ENCODE assay signal across 10 mouse cellular contexts in the genomic region with DNA sequence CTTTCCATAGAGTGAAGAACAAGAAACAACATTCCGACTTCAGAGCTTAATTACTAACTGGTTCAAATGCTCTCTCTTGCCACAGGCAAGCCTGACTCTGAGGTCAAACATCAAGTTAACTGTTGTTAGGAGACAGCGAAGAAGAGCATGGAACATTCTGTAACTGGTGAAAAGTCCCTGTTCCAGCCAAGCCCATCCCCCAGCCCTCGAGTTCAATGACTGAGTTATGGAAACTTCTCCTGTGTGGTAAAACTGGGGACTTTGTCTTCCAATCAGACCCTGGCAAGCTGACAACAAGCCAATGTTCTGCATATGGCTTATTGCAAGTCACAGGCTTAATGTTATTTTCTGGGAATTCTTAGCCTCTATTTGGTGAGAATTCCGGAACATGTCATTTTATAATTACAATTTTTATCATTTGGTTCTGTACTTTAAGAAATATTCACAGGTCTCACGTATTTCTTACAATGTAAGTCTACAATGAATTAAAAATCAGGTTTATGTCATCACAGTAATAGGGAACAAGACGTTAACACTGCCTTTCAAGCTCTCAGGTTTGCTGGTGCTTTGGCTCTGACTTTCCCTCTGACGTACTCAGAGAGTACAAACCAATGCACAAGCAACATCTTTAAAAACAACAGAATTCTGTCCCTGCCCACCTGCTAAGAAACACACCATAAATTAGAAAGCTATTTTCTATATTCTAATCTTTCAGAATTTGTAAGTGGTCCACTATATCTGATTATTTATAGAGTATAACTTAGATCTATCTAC. TPM values are rescaled to one million over a fixed set of nuclear protein-coding genes. Genes with fewer than 3 reads are reported as not detected.
DNase-seq lines count a peak whose midpoint lies in the region; ATAC-seq and TF ChIP-seq lines count a peak whose summit lies in the region.
"Had no signal": no experiment of that assay in that cellular context is flagged by ENCODE, and none has a peak within 500 bp of the region (broad histone marks: within the 10 kb centered on the region; RNA-seq: fewer than 3 reads in every experiment).

No protein-coding gene starts in this region.

- TF ChIP-seq CTCF in hindbrain, postnatal 0 days (IDR thresholded peaks at IDR 0.05; ENCODE audit: low read depth) = no peak
- no peak for TF ChIP-seq CTCF in thymus, adult 2 months (IDR thresholded peaks at IDR 0.05; ENCODE audit: borderline replicate concordance, control insufficient read depth, extremely low read depth, insufficient read depth, low read length, poor library complexity)

- H3K36me3 ChIP-seq in hindbrain, postnatal 0 days (ENCODE audit: insufficient read depth, low read length) = no peaks in the 10 kb centered on the region
- no peaks in the 10 kb centered on the region for H3K36me3 ChIP-seq in hindbrain, embryonic 11.5 days (ENCODE audit: control insufficient read depth, insufficient read depth, low read length)
- H3K36me3 ChIP-seq in thymus, adult 2 months (ENCODE audit: control insufficient read depth, insufficient read depth, low read length) = no peaks in the 10 kb centered on the region
- no peaks in the 10 kb centered on the region for H3K36me3 ChIP-seq in forebrain, embryonic 11.5 days (ENCODE audit: control insufficient read depth, insufficient read depth, low read length)

- no peak overlapping the region for H3K4me2 ChIP-seq in hindbrain, postnatal 0 days (ENCODE audit: low read depth, low read length)
- H3K4me2 ChIP-seq in hindbrain, embryonic 11.5 days (replicated peaks; ENCODE audit: low read depth, low read length) = no peak overlapping the region
- no peak overlapping the region for H3K4me2 ChIP-seq in forebrain, embryonic 11.5 days (ENCODE audit: low read depth, low read length, severe bottlenecking)

- H3K4me1 ChIP-seq in hindbrain, postnatal 0 days (ENCODE audit: insufficient read depth, low read length) = no peaks in the 10 kb centered on the region
- no peaks in the 10 kb centered on the region for H3K4me1 ChIP-seq in hindbrain, embryonic 11.5 days (replicated peaks; ENCODE audit: control insufficient read depth, insufficient read depth, low read length)
- H3K4me1 ChIP-seq in thymus, adult 2 months (replicated peaks; ENCODE audit: control insufficient read depth, insufficient read depth, low read length) = peaks cover 6% of the 10 kb centered on the region
- H3K4me1 ChIP-seq in forebrain, embryonic 11.5 days (replicated peaks; ENCODE audit: control insufficient read depth, insufficient read depth, low read length) = no peaks in the 10 kb centered on the region

- no peaks in the 10 kb centered on the region for H3K9me3 ChIP-seq in hindbrain, postnatal 0 days (ENCODE audit: low read length)
- H3K9me3 ChIP-seq in hindbrain, embryonic 11.5 days (ENCODE audit: control insufficient read depth, low read length) = no peaks in the 10 kb centered on the region
- no peaks in the 10 kb centered on the region for H3K9me3 ChIP-seq in forebrain, embryonic 11.5 days (ENCODE audit: control insufficient read depth, low read length)
- H3K9me3 ChIP-seq: G1E had no signal

- no peak overlapping the region for H3K4me3 ChIP-seq in hindbrain, postnatal 0 days (ENCODE audit: low read length)
- H3K4me3 ChIP-seq in hindbrain, embryonic 11.5 days (ENCODE audit: low read depth, low read length) = no peak overlapping the region
- H3K4me3 ChIP-seq in thymus, adult 2 months (ENCODE audit: control insufficient read depth, insufficient read depth, low read length) = no peak overlapping the region
- H3K4me3 ChIP-seq in forebrain, embryonic 11.5 days (ENCODE audit: low read depth, low read length) = no peak overlapping the region

- no peak overlapping the region for H3K27ac ChIP-seq in hindbrain, postnatal 0 days
- H3K27ac ChIP-seq in hindbrain, embryonic 11.5 days (ENCODE audit: low read depth, low read length) = no peak overlapping the region
- no peak overlapping the region for H3K27ac ChIP-seq in thymus, adult 2 months (ENCODE audit: control insufficient read depth, insufficient read depth, low read length)
- H3K27ac ChIP-seq in forebrain, embryonic 11.5 days (ENCODE audit: low read depth, low read length) = no peak overlapping the region

- DNase-seq in hindbrain, postnatal 0 days (ENCODE audit: low spot score) = peak; percentile 45
- DNase-seq in hindbrain, embryonic 11.5 days (ENCODE audit: low spot score) = no peak
- DNase-seq in CD4-positive, CD25-positive, alpha-beta regulatory T cell, adult 2 months (ENCODE audit: low read depth, low spot score) = peak; percentile 76
- peak; percentile 61 for DNase-seq in brain, adult 2 months (ENCODE audit: low read depth, low spot score)
- peak; percentile 39 to 61 for DNase-seq in layer of hippocampus, postnatal 36 days
- DNase-seq in thymus, adult 2 months = no peak
- DNase-seq in forebrain, embryonic 11.5 days (ENCODE audit: low spot score) = no peak
- DNase-seq: spleen, adult 18-20 months had no signal

- no peak for ATAC-seq in hindbrain, postnatal 0 days
- no peak for ATAC-seq in hindbrain, embryonic 11.5 days (ENCODE audit: low FRiP score)
- no peak for ATAC-seq in erythroblast, adult 5-6 weeks (replicated peaks; ENCODE audit: low FRiP score, poor library complexity, severe bottlenecking)
- ATAC-seq in forebrain, embryonic 11.5 days (replicated peaks; ENCODE audit: low FRiP score) = no peak

- no peaks in the 10 kb centered on the region for H3K27me3 ChIP-seq in hindbrain, postnatal 0 days (ENCODE audit: insufficient read depth, low read length)
- H3K27me3 ChIP-seq in hindbrain, embryonic 11.5 days (ENCODE audit: control insufficient read depth, insufficient read depth, low read length) = no peaks in the 10 kb centered on the region
- H3K27me3 ChIP-seq in thymus, adult 2 months (ENCODE audit: control insufficient read depth, insufficient read depth, low read length) = no peaks in the 10 kb centered on the region
- H3K27me3 ChIP-seq in forebrain, embryonic 11.5 days (ENCODE audit: control insufficient read depth, insufficient read depth, low read length) = no peaks in the 10 kb centered on the region

- TF ChIP-seq POLR2A in thymus, adult 2 months (IDR thresholded peaks at IDR 0.05; ENCODE audit: control insufficient read depth, extremely low read depth, insufficient read depth, low read length, poor library complexity) = no peak

- 71% methylated on average over 7 of the region's 7 CpGs for WGBS in hindbrain, postnatal 0 days
- WGBS in hindbrain, embryonic 11.5 days = 92% methylated on average over 7 of the region's 7 CpGs
- WGBS in thymus, adult 2 months = 81% methylated on average over 7 of the region's 7 CpGs
- 90% methylated on average over 7 of the region's 7 CpGs for WGBS in forebrain, embryonic 11.5 days

- no peak overlapping the region for H3K9ac ChIP-seq in hindbrain, postnatal 0 days (replicated peaks; ENCODE audit: low read length)
- no peak overlapping the region for H3K9ac ChIP-seq in hindbrain, embryonic 11.5 days (ENCODE audit: low read depth, low read length)
- no peak overlapping the region for H3K9ac ChIP-seq in forebrain, embryonic 11.5 days (ENCODE audit: low read length)

RNA-seq across cellular contexts. Expression of a gene that starts 51.6 kb away (rescaled TPM):
- total RNA-seq in hindbrain, postnatal 0 days (2014; rRNA removed) = 1.8 and 2.6 TPM in 2 replicates
- 6.4 and 7.2 TPM in 2 replicates for polyA plus RNA-seq in hindbrain, postnatal 0 days (2015; fragmentation: Nextera tagmentation; extraction: Ambion mirVana)
- polyA plus RNA-seq in hindbrain, embryonic 11.5 days (2014; fragmentation: Nextera tagmentation; extraction: Ambion mirVana) = 13.5 and 17.2 TPM in 2 replicates
- 1 to 10 TPM; 7.0 to 8.8 TPM for total RNA-seq in layer of hippocampus, postnatal 36 days (2021)
- total RNA-seq in erythroblast, adult 5-6 weeks (2015; ENCODE audit: low replicate concordance) = 0.77 and 8.8 TPM in 2 replicates
- 2.6 and 5.4 TPM in 2 replicates for total RNA-seq in erythroblast, adult 5-6 weeks (2017; ENCODE audit: low replicate concordance)
- 5.7 and 5.9 TPM in 2 replicates for polyA plus RNA-seq in thymus, adult 2 months (2012; rRNA removed)
- polyA plus RNA-seq in forebrain, embryonic 11.5 days (2014; fragmentation: Nextera tagmentation; extraction: Ambion mirVana) = 13.9 TPM in 2 replicates

RNA-seq across cellular contexts. Expression of a gene that starts 51.8 kb away (rescaled TPM):
- 21.9 and 34.2 TPM in 2 replicates for total RNA-seq in hindbrain, postnatal 0 days (2014; rRNA removed)
- 67.3 and 67.7 TPM in 2 replicates for polyA plus RNA-seq in hindbrain, postnatal 0 days (2015; fragmentation: Nextera tagmentation; extraction: Ambion mirVana)
- polyA plus RNA-seq in hindbrain, embryonic 11.5 days (2014; fragmentation: Nextera tagmentation; extraction: Ambion mirVana) = 56.4 and 57.8 TPM in 2 replicates
- 10 to 100 TPM; 38.5 to 41.6 TPM for total RNA-seq in layer of hippocampus, postnatal 36 days (2021)
- 7.5 and 12.7 TPM in 2 replicates for total RNA-seq in erythroblast, adult 5-6 weeks (2015; ENCODE audit: low replicate concordance)
- 20.2 and 24.7 TPM in 2 replicates for total RNA-seq in erythroblast, adult 5-6 weeks (2017; ENCODE audit: low replicate concordance)
- 12.2 and 12.3 TPM in 2 replicates for polyA plus RNA-seq in thymus, adult 2 months (2012; rRNA removed)
- polyA plus RNA-seq in forebrain, embryonic 11.5 days (2014; fragmentation: Nextera tagmentation; extraction: Ambion mirVana) = 62.2 and 66.4 TPM in 2 replicates

Comparison
In these comparisons a context has a peak if more than half of its experiments do, and no peak if none do; other contexts are left out.
1. DNase-seq: peak in hindbrain, postnatal 0 days (single experiment), CD4-positive, CD25-positive, alpha-beta regulatory T cell, adult 2 months (single experiment), brain, adult 2 months (single experiment) and layer of hippocampus, postnatal 36 days (2 of 2); none in hindbrain, embryonic 11.5 days (single experiment), thymus, adult 2 months (single experiment) and forebrain, embryonic 11.5 days (single experiment).